Mouse (Mus musculus) CH12.LX (cell line): ENCODE data around the gene Col25a1.

Source experiments
- ETS1 ChIP-seq: conservative IDR thresholded peaks from 2 replicates; pipeline ENCODE4 v1.6.1; 2012; ENCODE audit warnings: low read depth, mild to moderate bottlenecking, inconsistent platforms, low read length, improper control_type of control experiment, moderate library complexity
- JUND ChIP-seq: conservative IDR thresholded peaks from 2 replicates; pipeline ENCODE4 v1.6.1; 2011; ENCODE audit warnings: low read depth, low read length, improper control_type of control experiment
- MAZ ChIP-seq: IDR thresholded peaks from 2 replicates; pipeline ENCODE4 v1.6.1; 2012; ENCODE audit warnings: low read depth, mild to moderate bottlenecking, inconsistent platforms, low read length, improper control_type of control experiment, moderate library complexity
- POLR2AphosphoS2 ChIP-seq: IDR thresholded peaks from 2 replicates; pipeline ENCODE4 v1.6.1; 2011; ENCODE audit warnings: low read depth, low read length, improper control_type of control experiment
- RAD21 ChIP-seq: IDR thresholded peaks from 2 replicates; pipeline ENCODE4 v1.6.1; 2011; ENCODE audit warnings: low read depth, mild to moderate bottlenecking, low read length, improper control_type of control experiment, moderate library complexity
- ZNF384 ChIP-seq: IDR thresholded peaks from 2 replicates; pipeline ENCODE4 v1.6.1; 2012; ENCODE audit warnings: low read depth, low read length, improper control_type of control experiment, inconsistent platforms

- TF ChIP-seq JUND (no peak), MAZ (no peak), POLR2AphosphoS2 (no peak), ETS1 (no peak), RAD21 (no peak), ZNF384 (no peak)
Observed at GRCm38 (mm10) chr3:130366917-130367610, 235.8 kb downstream of the Col25a1 start.
